Mouse (Mus musculus) Muller cell, postnatal 12 days (primary cell): ENCODE data around the gene Olfr812.
"Not testable (repeated sequence)": the region's sequence is repeated elsewhere in the genome, so short reads cannot be mapped to it uniquely, and the experiment has no call there.

Source experiments
- DNase-seq: peaks from one replicate; pipeline ENCODE4 v3.0.0-alpha.2; 2015; ENCODE audit errors: inconsistent ontology term

Gene Olfr812

GRCm38 (mm10) chr10:129845994-129846393 is at the start of gene Olfr812:
Olfr812 (minus strand) TSS chr10:129846094.
- no peak for DNase-seq

- DNase-seq: no peak
Observed at GRCm38 (mm10) chr10:129885934-129886333, 40.0 kb upstream of the Olfr812 start.

GRCm38 (mm10) chr10:129885496-129885895 is 39.6 kb upstream of the Olfr812 start:
- DNase-seq: not testable (repeated sequence)

GRCm38 (mm10) chr10:129879751-129880150 is 33.9 kb upstream of the Olfr812 start, which contains the start of gene Olfr814:
Olfr814 (minus strand) TSS chr10:129879851.
- not testable (repeated sequence) for DNase-seq

- no peak for DNase-seq
Observed at GRCm38 (mm10) chr10:129855067-129855466, 9.2 kb upstream of the Olfr812 start, which contains the start of gene Olfr813. Olfr813 (plus strand) TSS chr10:129855367.

- no peak for DNase-seq
Observed at GRCm38 (mm10) chr10:129847343-129847742, 1.4 kb upstream of the Olfr812 start.

- no peak for DNase-seq
Observed at GRCm38 (mm10) chr10:129804296-129804695, 41.6 kb downstream of the Olfr812 start, which contains the start of gene Olfr811. Olfr811 (minus strand) TSS chr10:129804396.

GRCm38 (mm10) chr10:129794817-129795216 is 51.1 kb downstream of the Olfr812 start, which contains the start of gene Olfr810:
Olfr810 (minus strand) TSS chr10:129794917.
- no peak for DNase-seq
